Mouse (Mus musculus) R1 (cell line): ENCODE measurements around the gene Kif2c.

Experiments
- DNase-seq: peaks from one replicate; pipeline ENCODE4 v3.0.0-alpha.2; 2018; ENCODE audit warnings: low read depth, low spot score

The Kif2c gene

DNA sequence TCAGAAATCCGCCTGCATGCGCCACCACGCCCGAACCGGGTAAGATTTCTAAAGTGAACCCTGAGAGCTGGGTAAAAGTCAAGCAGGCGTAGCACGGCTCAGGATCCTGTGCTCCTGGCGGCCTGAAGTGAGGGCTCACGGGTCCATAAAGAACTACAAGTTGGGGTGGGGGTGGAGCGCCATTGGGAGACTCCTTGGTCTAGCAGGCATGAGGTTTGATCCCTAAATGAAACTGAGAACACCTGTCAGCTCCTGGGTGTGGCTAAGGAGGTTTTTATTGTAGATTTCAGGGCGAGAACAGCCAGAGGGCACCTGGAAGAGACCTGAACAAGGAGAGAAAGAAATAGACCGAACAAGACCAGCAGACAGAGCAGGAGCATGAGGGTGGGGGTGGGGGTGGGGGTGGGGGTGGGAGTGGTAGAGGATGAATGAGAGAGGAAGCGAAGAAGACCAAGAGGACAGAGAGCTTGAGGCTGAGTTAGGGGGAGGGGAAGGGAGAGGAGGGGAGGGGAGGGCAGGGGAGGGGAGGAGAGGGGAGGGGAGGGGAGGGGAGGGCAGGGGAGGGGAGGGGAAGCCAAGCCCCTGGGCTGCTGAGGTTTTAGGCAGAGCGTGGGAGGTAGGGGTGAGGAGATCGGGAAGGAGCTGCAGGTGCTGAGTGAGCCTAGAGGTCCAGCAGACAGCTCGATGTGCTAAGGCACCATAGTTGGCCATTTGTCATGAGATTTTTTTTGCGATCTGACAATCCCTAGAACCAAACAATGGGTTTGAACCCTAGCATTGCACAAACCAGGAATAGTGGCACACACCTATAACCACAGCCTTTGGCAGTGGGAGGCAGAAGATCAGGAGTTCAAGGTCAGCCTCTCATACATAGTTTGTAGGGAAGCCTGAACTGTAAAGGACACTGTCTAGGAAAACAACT, 43.9 kb downstream of the Kif2c start:
- peak; percentile 96 for DNase-seq

DNA sequence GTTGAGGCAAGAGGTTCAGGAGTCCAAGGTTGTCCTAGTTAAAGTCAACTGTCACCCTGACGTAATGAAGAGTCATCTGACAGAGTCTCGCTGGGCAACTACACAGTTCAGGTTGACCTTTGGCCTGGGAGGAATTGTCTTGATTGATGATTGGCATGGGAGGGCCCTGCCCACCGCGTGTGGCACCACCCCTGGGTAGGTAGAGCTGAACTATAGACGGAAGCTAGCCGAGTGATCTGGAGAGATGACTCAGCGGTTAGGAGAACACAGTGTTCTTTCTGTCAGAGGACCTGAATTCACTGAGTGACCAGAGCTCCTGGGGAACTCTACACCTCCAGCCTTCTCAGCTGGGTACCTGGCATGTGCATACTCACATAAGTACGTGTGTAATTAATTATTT, 46.4 kb downstream of the Kif2c start:
- peak; percentile 82 for DNase-seq

DNA sequence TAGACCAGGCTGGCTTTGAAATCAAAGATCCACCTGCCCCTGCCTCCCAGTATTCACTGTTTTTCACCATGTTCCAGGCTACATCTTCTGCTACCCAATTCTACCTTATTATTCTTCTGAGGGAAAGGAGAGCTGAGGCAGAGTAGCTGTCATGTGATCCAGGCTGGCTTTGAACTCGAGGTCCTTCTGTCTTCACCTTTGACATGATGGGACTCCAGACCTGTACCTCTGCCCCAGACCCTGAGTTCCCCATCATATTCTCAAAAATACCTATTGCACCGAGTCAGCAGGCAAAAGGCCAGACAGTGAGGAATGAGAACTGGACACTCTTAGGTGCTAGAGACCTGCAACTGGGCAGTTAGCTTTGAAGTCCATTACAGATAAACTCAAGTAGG, 47.8 kb downstream of the Kif2c start:
- DNase-seq: no peak

DNA sequence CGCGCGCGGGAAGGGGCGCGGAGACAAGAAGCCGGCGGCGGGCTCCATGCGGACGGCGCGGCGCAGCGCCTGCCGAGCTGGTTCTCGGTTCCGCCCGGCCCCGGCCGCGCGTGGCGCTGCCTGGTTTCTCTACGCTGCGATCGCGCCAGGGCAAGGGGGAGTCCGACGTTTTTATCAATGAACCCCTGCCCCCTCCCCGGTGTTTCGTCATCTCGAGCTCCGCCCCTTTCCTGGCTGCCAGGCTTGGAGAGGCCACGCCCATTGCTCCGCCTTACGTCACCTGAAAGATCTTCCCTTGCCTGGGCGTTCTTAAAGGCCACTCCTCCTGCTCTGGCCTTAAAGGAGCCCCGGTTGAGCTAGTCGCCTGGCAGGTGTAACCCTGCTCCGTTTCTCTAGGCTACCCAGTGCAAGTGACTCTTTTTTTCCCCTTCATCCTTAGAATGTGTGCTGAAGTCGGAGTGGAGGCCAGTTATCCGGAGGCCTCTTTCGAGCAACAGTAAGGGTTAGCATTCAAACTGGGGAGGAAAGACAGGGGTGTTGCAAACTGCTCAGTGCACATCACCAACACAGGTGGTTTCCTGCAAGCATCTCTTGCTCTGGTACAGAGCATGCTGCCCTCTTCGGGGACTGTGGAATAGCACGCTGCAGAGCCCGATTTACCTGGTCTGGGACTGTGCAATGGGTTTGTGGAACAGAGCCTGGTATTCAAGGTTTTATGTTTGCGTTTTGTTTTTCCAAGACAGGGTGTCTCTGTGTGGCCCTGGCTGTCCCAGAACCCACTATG, 48.4 kb downstream of the Kif2c start, which contains the start of gene Plk3:
TSS of gene Plk3 (minus strand) at position 147 of the 784 bp plus-strand sequence.
- DNase-seq: peak; percentile 99

DNA sequence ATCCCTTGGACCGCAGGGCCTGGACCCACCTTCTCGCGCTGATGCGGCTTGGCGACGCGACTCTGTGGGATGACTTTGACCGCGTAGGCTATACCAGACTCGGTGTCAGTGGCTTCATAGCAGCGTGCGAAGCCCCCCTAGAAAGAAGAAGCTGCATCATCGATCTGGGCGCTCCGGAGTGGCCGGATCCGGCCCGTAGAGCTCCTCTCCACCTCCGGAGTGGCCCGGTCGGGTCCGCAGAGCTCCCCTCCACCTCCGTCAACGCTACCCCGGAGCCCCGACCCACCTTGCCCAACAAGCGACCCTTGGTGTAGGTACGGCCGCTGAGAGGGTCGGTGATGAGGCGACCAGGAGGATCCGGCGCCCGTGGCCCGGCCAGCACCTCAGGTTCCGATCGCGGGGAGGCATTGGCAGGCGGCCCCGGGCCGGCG, 49.1 kb downstream of the Kif2c start:
- DNase-seq: no peak

DNA sequence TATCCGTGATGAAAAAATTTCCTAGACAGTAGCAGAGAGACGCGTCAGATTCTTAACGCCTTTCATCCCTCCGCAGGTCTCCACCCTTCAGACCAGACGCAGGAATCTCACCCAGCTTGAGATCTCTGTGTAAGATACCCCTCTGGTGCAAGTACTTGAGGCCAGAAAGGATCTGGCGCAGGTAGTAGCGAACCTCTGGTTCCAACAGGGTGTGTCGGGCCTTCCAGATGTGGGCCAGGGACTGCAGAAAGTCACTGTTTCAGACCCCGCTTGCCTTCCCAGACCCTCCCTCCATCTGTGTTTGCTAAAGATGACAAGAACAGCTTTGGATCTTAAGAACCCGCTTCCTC, 49.7 kb downstream of the Kif2c start:
- peak; percentile 51 for DNase-seq

DNA sequence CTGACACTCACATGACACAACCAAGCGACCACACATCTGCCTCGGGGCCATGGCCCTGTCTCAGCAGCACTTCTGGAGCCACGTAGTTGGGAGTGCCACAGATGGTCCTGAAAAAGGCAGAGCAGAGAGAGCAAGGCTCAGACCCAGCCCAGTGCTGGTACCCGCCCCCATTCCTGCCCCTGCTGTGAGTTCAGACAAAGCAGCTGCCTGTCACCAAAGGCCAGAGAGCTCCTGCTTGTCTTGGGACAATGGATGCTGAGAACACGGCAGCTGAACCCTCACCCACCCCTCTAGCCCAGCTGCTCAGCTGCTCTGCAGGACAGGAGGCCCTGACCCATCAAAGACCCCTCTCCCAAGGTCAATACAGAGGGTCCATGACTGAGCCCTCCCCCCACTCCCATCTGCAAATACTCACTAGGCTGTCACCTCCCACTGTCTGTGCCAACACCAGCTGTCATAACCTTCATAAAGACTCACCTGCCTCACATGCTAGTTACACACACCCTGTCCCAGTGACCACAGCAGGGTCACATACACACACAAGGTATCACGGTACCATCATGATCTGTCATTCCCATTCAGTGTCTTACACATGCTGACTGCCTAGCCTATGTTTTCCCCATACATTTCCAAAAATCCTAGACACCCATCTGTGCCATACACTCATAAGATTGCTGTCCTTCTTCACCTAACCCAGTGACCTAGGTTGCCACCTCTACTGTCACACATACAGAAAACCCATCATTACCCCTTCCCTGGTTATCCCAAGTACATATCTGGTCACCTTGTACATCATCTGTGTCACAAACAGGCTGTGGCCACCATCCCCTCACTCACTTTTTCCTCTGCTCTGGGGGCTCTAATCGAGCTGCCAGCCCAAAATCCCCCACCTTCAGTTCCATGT, 50.3 kb downstream of the Kif2c start:
- DNase-seq: peak; percentile 97

DNA sequence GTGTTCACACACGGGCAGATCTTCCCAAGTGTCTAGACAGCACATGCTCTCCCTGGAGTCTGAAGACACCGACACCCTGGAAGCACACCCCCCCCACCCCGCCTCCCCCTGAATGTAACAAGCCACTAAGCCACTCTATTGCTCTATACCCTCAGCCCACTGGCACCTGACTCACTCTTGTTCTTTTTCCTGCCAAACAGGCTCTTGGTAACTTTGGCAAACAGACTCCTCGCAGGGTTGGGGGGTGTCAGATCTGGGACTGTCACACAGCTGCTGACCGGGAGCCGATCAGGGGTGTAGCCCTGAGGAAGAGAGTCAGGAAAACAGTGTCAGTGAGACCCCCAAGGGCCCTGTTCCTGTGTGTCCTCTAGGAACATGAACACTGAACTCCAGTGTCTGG, 51.2 kb downstream of the Kif2c start:
- no peak for DNase-seq

DNA sequence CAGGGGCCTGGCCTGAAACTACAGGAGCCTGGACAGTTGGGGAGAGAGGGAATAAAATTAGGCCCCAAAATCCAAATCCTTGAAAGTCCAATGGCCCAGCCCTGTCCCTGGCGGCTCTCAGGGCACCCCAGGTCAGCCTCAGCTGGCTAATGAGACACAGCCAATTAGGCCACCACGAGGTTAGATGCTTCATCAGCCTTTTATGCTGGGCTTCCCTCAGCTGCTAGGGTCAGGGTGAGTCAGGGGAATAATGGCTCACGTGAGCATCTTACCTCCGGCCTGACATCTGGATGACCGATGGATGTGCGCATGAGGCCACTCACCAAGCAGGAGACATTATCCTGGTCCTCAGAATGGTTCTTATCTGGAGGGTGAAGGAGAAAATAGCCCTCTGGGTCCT, 51.6 kb downstream of the Kif2c start:
- no peak for DNase-seq

DNA sequence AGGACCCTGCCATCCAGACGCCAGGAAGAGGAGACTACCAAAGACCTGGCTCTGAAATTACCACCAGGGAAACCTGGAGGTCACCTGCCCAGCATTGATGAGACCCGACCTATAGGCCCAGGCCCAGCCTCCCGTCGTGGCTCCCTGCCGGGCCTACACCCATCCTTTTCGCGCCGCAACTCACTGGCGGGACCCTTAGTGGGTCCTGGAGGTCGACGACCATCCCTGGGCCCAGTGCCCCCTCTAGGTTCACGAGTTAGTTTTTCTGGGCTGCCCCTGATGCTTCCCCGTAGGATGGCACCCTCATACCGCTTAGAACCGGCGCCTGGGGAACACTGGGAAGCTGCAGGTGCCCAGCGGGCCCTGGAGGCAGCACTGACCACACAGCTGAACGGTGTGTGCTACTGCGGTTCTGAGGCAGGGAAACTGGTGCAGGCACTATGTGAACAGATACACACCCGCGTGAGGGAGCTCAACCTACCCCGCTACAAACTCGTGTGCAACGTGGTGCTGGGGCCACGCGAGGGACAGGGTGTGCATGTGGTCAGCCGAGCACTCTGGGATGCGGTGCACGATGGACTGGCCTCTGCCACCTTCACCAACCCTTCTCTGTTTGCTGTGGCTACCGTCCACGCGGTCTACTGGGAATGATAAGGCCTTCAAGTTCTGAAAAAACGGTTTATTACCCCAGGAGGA, 54.3 kb downstream of the Kif2c start:
- no peak for DNase-seq

DNA sequence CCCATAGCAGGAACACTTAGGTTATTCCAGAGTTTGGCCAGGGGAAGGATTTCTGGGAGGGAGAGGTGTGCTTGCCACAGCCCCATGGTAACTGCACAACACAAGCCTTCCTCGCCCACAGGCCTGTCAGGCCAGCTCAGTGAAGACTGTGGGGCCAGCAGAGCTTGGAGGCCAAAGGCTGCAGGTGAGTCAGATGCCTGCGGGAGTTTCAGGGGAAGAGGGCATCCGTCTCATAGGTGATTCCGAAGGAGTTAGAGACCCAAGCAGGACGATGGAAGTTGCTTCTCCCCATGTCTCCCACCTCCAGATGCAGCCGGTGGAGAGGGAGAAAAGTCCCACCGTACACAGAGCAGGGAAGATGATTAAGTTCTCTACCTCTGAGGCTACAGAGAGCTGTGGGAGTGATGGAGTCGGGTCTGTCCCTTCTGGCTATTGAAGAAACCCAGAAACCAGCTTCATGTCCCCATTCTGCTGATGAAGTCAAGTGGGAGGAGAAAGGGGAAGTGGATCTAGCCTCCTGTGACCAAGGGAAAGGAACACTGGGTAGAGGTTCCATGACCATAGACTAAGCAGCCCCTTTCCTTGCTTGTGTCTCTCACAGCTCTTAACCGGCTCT, 55.7 kb downstream of the Kif2c start, which contains the start of gene Tctex1d4:
TSS of gene Tctex1d4 (plus strand) at position 120 of the 616 bp plus-strand sequence.
- DNase-seq: no peak

DNA sequence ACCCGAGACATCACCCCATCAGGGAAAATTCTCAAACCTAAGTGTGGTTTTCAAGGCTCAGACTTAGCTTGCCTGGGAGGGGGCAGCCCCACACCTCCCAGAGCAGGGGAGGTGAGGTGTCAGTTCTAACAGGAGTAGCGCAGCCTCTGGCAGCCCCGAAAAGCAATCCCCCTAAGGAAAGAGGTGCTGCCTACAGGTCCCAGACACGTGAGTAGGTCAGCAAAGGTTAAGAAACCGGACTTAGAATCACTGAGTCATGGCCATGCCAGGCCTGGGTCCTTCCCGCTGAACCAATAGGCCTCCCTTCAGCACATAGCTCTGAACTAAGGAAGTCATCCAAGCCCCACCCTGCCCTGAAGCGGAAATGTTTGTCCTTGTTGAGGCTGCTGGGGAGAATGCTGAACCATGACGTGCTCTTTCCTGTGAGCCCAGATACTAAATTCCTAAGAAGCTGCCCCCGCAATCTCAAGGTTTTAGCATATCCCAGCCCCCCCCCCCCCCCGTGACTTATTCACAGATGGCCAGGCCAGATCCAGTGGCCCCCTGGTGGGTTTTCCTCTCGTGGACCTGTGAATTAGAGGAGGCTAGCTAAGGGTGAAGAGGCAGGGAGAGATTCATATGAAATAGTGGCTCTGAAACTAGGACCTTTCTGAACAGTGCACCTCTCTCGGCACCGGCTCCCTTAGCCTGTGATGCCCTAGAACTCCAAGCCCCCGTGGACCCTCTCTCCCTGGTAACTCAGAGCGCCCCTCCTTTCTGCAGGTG, 56.3 kb downstream of the Kif2c start:
- peak; percentile 98 for DNase-seq

DNA sequence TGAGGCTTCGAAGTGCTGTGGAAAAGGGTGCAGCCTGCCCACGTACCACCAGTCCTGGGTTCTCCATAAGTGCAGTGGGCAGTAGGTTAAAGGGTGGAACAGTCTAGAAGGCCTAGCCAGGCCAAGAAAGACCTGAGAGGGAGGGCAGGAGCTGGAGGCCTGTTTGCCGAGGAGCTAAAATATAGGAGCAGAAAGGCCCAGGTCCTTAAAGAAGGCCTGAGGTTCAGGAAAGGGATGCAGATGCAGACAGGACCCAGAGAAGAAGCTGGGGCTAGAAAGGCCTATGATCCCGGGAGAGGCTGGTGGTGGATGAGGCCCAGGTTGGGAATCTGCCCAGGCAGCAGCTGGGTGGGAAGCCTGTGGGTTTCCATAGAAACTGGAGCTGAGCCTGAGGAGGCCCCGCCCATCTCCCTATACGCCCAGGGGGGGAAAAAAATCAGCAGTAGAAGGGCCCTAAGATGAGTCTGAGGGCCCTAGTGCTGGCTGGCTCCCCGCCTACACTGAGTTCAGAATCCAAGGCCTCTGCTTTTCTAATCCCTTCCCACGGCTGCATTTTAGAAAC, 57.0 kb downstream of the Kif2c start, which contains the start of gene Btbd19:
TSS of gene Btbd19 (minus strand) at position 378 of the 562 bp plus-strand sequence.
- peak; percentile 93 for DNase-seq

DNA sequence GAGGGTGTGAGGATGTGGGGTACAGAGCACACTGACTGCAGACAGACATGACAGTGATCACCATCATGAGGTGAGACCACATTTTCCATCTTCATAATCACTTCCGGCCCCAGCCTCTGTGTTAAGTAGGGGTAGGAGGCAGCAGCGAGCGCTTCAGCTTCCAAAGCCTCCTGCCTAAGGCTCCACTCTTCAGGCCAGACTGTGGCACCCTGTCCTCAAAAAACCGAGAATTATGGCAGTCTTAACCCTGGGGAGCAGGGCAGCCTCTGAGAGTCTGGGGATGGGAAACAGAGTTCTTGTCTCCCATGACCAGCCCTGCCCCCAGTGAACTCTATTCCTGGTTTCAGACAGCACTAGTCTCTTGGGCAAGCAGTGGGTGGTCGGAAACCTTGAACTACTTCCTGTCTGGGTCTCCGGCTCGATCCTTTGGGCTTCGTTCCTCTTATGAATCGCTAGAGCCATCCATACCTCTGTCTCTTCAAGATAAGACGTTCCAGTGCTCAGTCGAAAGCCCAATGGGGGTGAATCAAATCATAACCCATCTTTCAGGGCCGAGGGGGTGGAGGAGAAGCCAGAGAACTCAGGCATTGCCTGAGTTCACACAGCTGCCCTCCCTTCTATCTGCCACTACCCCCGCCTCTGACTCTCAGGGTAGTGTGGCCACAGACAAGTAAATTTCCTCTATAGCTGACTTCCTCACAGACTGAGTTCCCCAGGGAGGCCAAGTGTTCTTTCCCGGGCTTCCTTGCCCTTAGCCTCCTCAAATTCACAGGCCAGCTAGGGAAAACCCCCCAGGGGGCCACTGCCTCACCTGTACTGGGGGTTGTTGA, 57.7 kb downstream of the Kif2c start:
- peak; percentile 77 for DNase-seq

DNA sequence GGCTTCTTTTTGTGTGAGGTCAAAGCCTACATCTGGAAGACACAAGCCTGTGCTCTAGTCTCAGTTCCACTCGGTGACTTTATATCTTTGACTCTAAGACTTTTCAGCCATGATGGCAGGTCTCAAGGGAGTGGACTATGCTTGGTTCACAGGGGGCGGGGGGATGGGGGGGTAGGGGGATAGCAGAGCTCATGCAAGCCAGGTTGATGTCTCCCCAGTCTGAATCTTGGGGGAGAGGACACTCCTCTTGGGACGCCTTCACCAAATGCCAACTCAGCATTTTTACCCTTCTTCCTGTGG, 58.3 kb downstream of the Kif2c start:
- DNase-seq: no peak

DNA sequence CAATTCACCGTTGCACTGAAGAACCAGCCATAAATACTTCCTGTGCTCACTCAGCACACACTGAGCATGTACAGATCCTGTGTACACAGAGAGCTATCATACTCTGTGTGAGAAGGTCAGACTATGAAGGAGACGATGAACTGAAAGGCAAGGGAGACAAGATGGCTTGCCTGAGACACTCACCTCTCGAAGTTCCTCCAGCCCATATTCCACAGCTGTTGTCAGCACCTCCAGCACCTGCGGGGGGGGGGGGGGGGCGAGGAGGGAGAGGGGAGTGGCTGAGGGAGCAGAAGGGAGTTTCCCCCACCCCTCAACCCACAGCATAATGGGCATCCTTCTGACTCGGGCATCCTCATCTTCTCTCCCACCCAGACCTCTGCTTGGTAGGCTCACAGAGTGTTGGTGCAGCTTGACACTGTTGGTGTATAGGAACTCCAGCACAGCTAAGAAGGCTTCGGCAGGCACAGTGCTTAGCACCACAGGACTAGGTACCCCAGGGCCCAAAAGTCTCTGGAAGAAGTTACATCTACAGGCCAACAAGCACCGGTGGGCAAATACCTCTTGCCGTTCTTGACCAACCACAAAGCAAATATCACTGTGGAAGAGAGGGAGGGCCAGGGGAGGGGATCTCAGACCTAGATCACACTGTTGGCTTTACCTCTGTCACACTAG, 58.8 kb downstream of the Kif2c start:
- DNase-seq: no peak

DNA sequence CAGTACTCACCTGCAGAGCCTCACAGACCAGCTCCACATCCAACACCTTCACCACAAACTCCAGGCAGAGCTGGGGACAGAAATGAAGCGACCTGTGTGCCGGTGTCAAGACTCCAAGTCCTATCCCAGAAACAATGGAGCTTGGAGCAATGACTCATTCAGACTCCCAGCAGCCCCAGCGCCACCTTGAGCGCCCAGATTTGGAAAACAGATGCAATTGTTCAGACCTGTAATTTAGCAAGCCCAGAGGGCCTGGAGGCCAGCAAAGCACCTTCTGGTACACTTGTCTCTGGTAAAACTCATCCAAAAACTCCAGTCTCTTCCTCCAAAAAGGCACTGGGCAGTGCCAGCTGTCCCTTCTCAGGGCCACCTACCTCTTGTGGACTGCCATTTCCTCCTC, 60.2 kb downstream of the Kif2c start:
- DNase-seq: no peak
